Mouse (Mus musculus) liver, embryonic 15.5 days (tissue): Measurements from ENCODE around the gene Gm45208. TPM values are rescaled to one million over a fixed set of nuclear protein-coding genes. Genes with fewer than 3 reads are reported as not detected.

ENCODE experiments used
- ATAC-seq: fragments of 200-750 bp; cut with Nextera tagmentation; 2 replicates; pipeline ENCODE4 v1.8.0; 2017; ENCODE audit warnings: moderate number of reproducible peaks, mild to moderate bottlenecking, moderate library complexity; ENCODE audit not compliant: insufficient read depth
- H3K27ac ChIP-seq: fragments of 300-500 bp; sonication (generic); replicated peaks from 2 replicates; pipeline ENCODE4 v1.5.1; 2015; ENCODE audit warnings: mild to moderate bottlenecking, inconsistent platforms
- H3K27me3 ChIP-seq: fragments of 300-500 bp; sonication (generic); 2 replicates; pipeline ENCODE4 v1.6.1; 2015; ENCODE audit warnings: mild to moderate bottlenecking, inconsistent platforms
- H3K36me3 ChIP-seq: fragments of 300-500 bp; sonication (generic); replicated peaks from 2 replicates; pipeline ENCODE4 v1.6.1; 2015; ENCODE audit warnings: moderate library complexity, mild to moderate bottlenecking, inconsistent platforms
- H3K4me1 ChIP-seq: fragments of 300-500 bp; sonication (generic); replicated peaks from 2 replicates; pipeline ENCODE4 v1.6.1; 2015; ENCODE audit warnings: inconsistent platforms
- H3K4me2 ChIP-seq: fragments of 300-500 bp; sonication (generic); 2 replicates; pipeline ENCODE4 v1.6.1; 2015; ENCODE audit warnings: moderate library complexity, mild to moderate bottlenecking, inconsistent platforms
- H3K4me3 ChIP-seq: fragments of 300-500 bp; sonication (generic); replicated peaks from 2 replicates; pipeline ENCODE4 v1.5.1; 2015; ENCODE audit warnings: mild to moderate bottlenecking, inconsistent platforms
- H3K9ac ChIP-seq: fragments of 300-500 bp; sonication (generic); 2 replicates; pipeline ENCODE4 v1.6.1; 2015; ENCODE audit warnings: moderate library complexity, mild to moderate bottlenecking, inconsistent platforms
- H3K9me3 ChIP-seq: fragments of 300-500 bp; sonication (generic); replicated peaks from 2 replicates; pipeline ENCODE4 v1.6.1; 2016; ENCODE audit warnings: inconsistent platforms
- WGBS: fragments of 180-500 bp; shearing (Covaris S2); methylation state at CpG from one replicate; pipeline ENCODE4 v1.1.7; 2015; ENCODE audit warnings: mixed read lengths; ENCODE audit not compliant: insufficient replicate concordance; 5-methylcytosine and 5-hydroxymethylcytosine counted together
- polyA plus RNA-seq: library from polyadenylated mRNA; unstranded; fragments of >200 nt; fragmentation: Nextera tagmentation; extraction: Ambion mirVana; gene quantifications from 2 replicates; pipeline ENCODE4 v1.2.1, GENCODE M21; 2015

Gm45208 gene
- 0.31 TPM in 1 of 2 replicates, not detected in the other for polyA plus RNA-seq

DNA sequence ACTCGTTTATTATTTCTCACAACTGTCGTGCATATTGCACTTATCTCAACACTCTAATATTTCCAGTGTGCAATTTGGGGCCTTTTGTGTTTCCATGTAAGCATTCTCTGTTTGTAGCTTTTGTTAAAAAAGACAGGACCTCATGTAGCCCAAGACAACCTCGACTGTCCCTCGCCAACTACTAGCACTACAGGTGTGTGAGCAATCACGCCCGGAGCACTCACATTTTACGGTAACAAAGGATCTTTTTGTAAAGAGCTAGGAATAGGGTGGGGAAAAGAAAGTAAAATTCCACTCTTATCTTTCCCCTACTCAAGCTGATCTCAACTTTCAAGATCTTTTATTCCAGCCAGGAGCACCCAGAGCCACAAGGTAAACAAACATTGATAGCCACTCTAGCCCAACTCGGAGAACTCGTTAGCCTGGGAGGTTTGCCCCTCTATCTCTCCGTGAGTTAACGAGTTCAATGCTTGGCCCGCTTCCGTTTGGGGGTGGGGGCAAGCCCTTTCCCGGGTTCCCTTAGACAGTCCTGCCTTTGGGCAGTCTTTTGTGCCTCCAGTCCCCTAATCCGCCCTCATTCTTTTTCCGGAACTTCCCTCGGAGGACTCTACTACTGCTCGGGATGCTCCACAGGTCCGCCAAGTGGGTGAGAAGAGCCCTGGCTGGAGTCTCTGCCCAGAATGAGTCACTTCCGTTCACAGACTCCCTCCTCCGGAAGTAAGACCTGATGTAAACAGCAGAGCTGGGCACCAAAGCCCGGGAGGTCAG is at the start of gene Gm45208:
Gene Gm45208 (plus strand): TSS at position 732 of the 768 bp plus-strand sequence.
- peak within 1 kb of the TSS; percentile 87 for H3K27ac ChIP-seq
- H3K9ac ChIP-seq: peak within 1 kb of the TSS; percentile 70
- H3K4me2 ChIP-seq: peak within 1 kb of the TSS; percentile 66
- H3K4me1 ChIP-seq: peaks cover 10% of the 10 kb centered on the region
- peak within 1 kb of the TSS; percentile 72 for H3K4me3 ChIP-seq
- no peaks in the 10 kb centered on the region for H3K9me3 ChIP-seq
- 16% methylated on average over 22 of the region's 22 CpGs for WGBS
- ATAC-seq: peak; percentile 91
- no peaks in the 10 kb centered on the region for H3K27me3 ChIP-seq
- peaks cover 23% of the 10 kb centered on the region for H3K36me3 ChIP-seq

DNA sequence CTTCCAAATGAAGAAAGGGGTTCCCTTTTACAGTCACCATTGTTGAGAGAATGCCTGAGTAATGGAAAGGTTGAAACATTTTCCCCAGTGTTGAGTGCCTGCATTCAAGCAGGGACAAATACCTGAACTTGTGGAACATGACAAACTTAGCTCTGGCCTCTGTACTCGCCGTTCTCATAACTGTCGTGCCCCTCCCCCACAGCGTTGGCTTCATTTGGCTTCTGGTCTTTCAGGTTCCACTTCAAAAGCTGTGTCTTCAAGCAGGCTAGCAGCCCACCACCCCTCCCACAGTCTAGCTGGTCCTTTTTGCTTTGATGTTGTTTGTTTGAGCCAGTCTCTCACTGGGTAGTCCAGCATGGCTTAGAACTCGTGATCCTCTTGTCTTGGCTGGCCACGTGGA is 49.3 kb upstream of the Gm45208 start:
- Histone ChIP-seq H3K27ac (no peak overlapping the region), H3K27me3 (0 out of 2 replicates have a peak, but pooled peaks cover 4% of the 10 kb centered on the region), H3K36me3 (no peaks in the 10 kb centered on the region), H3K9ac (no peak overlapping the region), H3K4me2 (no peak overlapping the region), H3K9me3 (no peaks in the 10 kb centered on the region), H3K4me1 (peaks cover 34% of the 10 kb centered on the region), H3K4me3 (no peak overlapping the region)
- 34% methylated on average over 6 of the region's 6 CpGs for WGBS
- ATAC-seq: no peak

- no peaks in the 10 kb centered on the region for H3K36me3 ChIP-seq
- peaks cover 34% of the 10 kb centered on the region for H3K4me1 ChIP-seq
- 0 out of 2 replicates have a peak, but pooled peaks have one; percentile 5 for ATAC-seq
- 0 out of 2 replicates have a peak overlapping the region, but pooled peaks have one; percentile 33 for H3K27ac ChIP-seq
- H3K4me2 ChIP-seq: peak overlapping the region; percentile 65
- H3K9ac ChIP-seq: no peak overlapping the region
- peak overlapping the region; percentile 36 for H3K4me3 ChIP-seq
- H3K27me3 ChIP-seq: 0 out of 2 replicates have a peak, but pooled peaks cover 4% of the 10 kb centered on the region
- WGBS: 22% methylated on average over 12 of the region's 12 CpGs
- no peaks in the 10 kb centered on the region for H3K9me3 ChIP-seq
Observed at GRCm38 (mm10) chrX:7673578-7674281, 48.3 kb upstream of the Gm45208 start.

- H3K27ac ChIP-seq: no peak overlapping the region
- ATAC-seq: no peak
Observed at GRCm38 (mm10) chrX:7674284-7675000, 47.6 kb upstream of the Gm45208 start.

GRCm38 (mm10) chrX:7675001-7675380 is 47.1 kb upstream of the Gm45208 start:
- Histone ChIP-seq H3K4me1 (peaks cover 36% of the 10 kb centered on the region), H3K4me2 (peak overlapping the region; percentile 65), H3K36me3 (no peaks in the 10 kb centered on the region), H3K9ac (peak overlapping the region; percentile 4; the same call in 1 of the 2 replicates), H3K4me3 (peak overlapping the region; percentile 36), H3K9me3 (no peaks in the 10 kb centered on the region), H3K27me3 (0 out of 2 replicates have a peak, but pooled peaks cover 4% of the 10 kb centered on the region), H3K27ac (no peak overlapping the region)
- ATAC-seq: no peak
- WGBS: 26% methylated on average over 10 of the region's 10 CpGs

More at GRCm38 (mm10) chrX:7674284-7675000, 47.6 kb upstream of the Gm45208 start:
- Histone ChIP-seq H3K9me3 (no peaks in the 10 kb centered on the region), H3K27me3 (0 out of 2 replicates have a peak, but pooled peaks cover 4% of the 10 kb centered on the region), H3K36me3 (no peaks in the 10 kb centered on the region), H3K4me1 (peaks cover 36% of the 10 kb centered on the region), H3K4me2 (peak overlapping the region; percentile 65), H3K9ac (peak overlapping the region; percentile 4; the same call in 1 of the 2 replicates), H3K4me3 (peak overlapping the region; percentile 36)
- WGBS: 20% methylated on average over 28 of the region's 28 CpGs

- Histone ChIP-seq H3K27me3 (0 out of 2 replicates have a peak, but pooled peaks cover 4% of the 10 kb centered on the region), H3K4me2 (no peak overlapping the region), H3K4me1 (peaks cover 16% of the 10 kb centered on the region), H3K36me3 (no peaks in the 10 kb centered on the region), H3K4me3 (no peak overlapping the region), H3K27ac (no peak overlapping the region), H3K9me3 (no peaks in the 10 kb centered on the region), H3K9ac (no peak overlapping the region)
- no peak for ATAC-seq
- 27% methylated on average over 3 of the region's 3 CpGs for WGBS
Observed at GRCm38 (mm10) chrX:7678986-7679385, 43.1 kb upstream of the Gm45208 start.

DNA sequence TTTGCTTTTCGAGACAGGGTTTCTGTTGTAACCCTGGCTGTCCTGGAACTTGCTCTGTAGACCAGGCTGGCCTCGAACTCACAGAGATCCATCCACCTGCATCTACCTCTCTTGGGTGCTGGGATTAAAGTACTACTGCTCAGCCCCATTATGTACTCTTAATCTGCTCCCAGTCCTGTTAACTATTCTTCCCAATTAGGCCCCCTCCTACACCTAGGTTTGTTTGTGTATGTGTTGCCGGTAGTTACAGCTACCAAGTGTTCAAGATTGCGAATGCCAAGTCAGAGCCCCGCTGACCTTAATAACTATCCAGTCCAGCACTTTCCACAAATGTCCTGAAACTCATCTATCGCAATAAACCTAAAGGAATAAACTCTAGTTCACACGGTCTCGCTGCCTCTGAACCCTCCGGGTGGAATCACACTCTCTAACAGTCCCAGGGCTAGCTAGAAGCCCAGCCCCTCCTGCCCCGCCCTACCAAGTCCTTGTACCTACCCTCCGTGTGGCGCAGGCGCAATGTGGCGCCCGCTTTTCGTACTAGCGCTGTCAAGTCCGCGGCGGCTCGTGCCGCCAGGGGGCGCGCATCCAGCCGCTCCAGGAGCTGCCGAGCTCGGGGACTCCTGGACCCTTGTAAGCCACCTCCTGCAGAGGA is 42.5 kb upstream of the Gm45208 start:
- H3K4me1 ChIP-seq: peaks cover 11% of the 10 kb centered on the region
- H3K27ac ChIP-seq: no peak overlapping the region
- 12% methylated on average over 27 of the region's 27 CpGs for WGBS
- H3K4me3 ChIP-seq: peak overlapping the region; percentile 30
- H3K9ac ChIP-seq: no peak overlapping the region
- no peaks in the 10 kb centered on the region for H3K36me3 ChIP-seq
- ATAC-seq: peak; percentile 90
- 0 out of 2 replicates have a peak, but pooled peaks cover 4% of the 10 kb centered on the region for H3K27me3 ChIP-seq
- H3K9me3 ChIP-seq: no peaks in the 10 kb centered on the region
- peak overlapping the region; percentile 61 for H3K4me2 ChIP-seq

GRCm38 (mm10) chrX:7680057-7680412 is 42.0 kb upstream of the Gm45208 start:
- 0 out of 2 replicates have a peak, but pooled peaks cover under 1% of the 10 kb centered on the region for H3K27me3 ChIP-seq
- WGBS: 27% methylated on average over 12 of the region's 12 CpGs
- H3K36me3 ChIP-seq: no peaks in the 10 kb centered on the region
- H3K27ac ChIP-seq: no peak overlapping the region
- H3K4me3 ChIP-seq: peak overlapping the region; percentile 30
- peak; percentile 25; the same call in 1 of the 2 replicates for ATAC-seq
- H3K9ac ChIP-seq: no peak overlapping the region
- H3K4me1 ChIP-seq: peaks cover 7% of the 10 kb centered on the region
- H3K4me2 ChIP-seq: peak overlapping the region; percentile 61
- H3K9me3 ChIP-seq: no peaks in the 10 kb centered on the region

- Histone ChIP-seq H3K9ac (no peak within 1 kb of the TSS), H3K4me1 (peaks cover 7% of the 10 kb centered on the region), H3K4me3 (peak within 1 kb of the TSS; percentile 30; the same call in 1 of the 2 replicates), H3K36me3 (no peaks in the 10 kb centered on the region), H3K9me3 (no peaks in the 10 kb centered on the region), H3K4me2 (peak within 1 kb of the TSS; percentile 61), H3K27me3 (no peaks in the 10 kb centered on the region), H3K27ac (no peak within 1 kb of the TSS)
- 64% methylated on average over 14 of the region's 14 CpGs for WGBS
- ATAC-seq: no peak
Observed at GRCm38 (mm10) chrX:7680864-7681263, 41.2 kb upstream of the Gm45208 start, which contains the start of gene Magix. Magix (minus strand) TSS chrX:7681251.

DNA sequence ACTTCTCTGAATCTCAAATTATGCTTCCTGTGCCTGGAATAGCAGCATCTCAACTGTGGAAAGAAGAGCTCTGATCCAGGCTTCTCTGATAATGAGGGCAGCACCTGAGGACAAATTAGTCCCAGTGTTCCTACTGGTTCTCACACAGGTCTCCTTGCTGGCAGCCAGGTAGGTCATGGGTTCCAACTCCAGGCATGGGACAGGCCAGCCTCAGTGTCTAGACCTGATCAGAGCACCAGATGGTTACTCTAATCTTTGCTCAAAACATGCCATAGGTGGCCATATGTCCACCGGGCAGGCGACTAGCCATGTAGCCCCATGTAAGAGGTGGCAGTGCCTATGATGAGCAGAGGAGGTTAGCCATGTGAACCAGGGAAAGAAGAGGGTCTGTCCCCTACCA is 33.7 kb upstream of the Gm45208 start:
- no peaks in the 10 kb centered on the region for H3K4me1 ChIP-seq
- no peak overlapping the region for H3K4me3 ChIP-seq
- H3K36me3 ChIP-seq: no peaks in the 10 kb centered on the region
- no peaks in the 10 kb centered on the region for H3K27me3 ChIP-seq
- ATAC-seq: no peak
- H3K9ac ChIP-seq: no peak overlapping the region
- H3K4me2 ChIP-seq: no peak overlapping the region
- H3K9me3 ChIP-seq: no peaks in the 10 kb centered on the region
- H3K27ac ChIP-seq: no peak overlapping the region
- 79% methylated on average over 2 of the region's 2 CpGs for WGBS
